Mouse (Mus musculus): ENCODE measurements around the gene Pcsk4. TPM values are rescaled to one million over a fixed set of nuclear protein-coding genes. Genes with fewer than 3 reads are reported as not detected.

Pcsk4 gene
- total RNA-seq, 2 experiments from 2014 or later, result not detected

DNA sequence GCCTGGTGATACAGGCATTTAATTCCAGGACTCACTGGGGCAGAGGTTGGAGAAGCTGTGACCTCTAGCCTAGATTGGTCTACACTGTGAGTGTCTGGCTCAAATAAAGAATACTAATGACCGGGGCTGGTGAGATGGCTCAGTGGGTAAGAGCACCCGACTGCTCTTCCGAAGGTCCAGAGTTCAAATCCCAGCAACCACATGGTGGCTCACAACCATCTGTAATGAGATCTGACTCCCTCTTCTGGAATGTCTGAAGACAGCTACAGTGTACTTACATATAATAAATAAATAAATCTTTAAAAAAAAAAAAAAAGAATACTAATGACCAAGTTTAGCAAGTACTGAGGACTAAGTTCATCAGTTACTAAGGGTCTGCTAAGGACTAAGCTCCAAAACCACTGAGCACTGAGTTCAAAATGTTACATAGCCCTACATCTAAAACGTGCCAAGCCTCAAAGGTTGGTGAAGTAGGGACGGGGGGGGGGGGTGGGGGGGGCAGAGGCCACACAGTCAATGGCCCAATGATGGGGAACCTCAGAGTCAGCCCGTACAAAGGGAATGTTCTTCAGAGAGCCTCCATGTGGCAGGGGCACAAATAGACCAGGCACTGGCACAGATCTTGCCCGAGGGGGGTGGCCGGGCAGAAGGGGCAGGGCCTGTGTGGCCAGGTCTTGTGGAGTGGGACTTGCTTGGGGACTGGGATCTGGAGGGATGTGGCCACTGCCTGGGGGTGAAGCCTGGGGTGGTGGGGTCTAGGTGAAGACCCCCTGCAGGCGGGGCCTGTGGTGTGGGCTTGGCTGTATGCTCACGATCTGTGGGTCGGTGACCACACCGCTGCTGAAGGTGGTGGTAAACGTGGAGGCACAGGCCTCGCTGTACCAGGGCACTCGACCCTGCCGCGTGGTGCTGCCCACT, 4.9 kb downstream of the Pcsk4 start:
- ATAC-seq (replicated peaks; ENCODE audit: low FRiP score, poor library complexity, severe bottlenecking), result no peak

DNA sequence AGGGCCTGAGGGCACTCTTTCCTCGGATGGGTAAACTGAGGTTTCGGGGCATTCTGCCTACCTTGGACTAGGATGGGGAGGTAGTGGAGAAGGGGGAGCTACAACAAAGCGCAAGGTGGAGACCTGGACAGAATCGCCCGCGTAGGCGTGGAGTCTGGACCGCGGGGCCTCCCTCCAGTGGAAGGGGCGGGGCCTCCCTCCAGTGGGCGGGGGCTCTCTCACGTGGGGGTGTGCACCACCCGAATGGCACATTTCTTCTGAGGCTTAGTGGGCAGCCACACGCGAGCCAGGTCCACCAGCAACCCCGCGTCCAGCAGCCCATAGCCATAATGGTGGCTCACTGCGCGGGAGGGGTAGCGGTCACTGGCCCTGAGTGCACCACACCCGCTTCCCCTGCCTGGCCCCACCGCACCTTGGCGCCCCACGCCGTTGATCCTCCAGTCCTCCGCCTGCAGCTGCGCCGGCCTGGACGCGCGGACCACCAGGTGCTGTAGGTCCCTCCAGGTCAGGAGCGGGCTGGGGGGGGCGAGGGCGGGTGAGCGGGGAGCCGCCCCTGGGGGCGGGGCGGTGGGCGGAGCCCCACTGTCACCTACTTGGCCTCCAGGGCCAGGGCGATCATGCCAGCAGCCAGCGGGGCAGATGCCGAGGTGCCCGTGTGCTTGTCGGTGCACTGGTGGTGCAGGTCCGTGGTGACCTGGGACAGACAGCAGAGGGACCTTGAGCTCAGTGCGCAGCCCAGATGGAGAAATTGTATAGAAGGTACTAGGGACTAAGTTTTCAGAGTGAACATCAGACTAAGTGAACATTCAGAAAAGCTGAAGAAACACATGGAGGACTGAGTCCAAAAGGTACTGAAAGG, 5.8 kb downstream of the Pcsk4 start:
- peak; percentile 63 for ATAC-seq (replicated peaks; ENCODE audit: low FRiP score, poor library complexity, severe bottlenecking)

DNA sequence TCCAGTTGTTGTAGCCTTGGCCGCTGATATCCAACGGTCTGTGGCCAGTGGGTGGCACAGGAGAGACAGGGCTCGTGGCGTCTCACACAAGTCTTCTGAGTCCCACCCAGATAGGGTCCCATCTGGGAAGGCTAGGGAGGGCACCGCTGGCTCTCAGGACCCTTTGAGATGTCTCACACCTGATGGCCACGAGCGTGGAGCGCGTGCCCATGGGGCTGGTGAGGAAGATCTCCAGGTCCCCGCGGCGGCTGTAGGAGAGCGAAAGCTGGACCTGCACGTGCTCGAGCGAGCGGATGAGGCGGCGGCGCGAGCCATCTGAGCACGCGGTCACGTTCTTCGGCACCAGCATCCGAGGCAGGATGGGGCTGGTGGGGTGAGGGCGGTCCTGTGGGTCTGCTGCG, 6.5 kb downstream of the Pcsk4 start:
- no peak for ATAC-seq (replicated peaks; ENCODE audit: low FRiP score, poor library complexity, severe bottlenecking)

DNA sequence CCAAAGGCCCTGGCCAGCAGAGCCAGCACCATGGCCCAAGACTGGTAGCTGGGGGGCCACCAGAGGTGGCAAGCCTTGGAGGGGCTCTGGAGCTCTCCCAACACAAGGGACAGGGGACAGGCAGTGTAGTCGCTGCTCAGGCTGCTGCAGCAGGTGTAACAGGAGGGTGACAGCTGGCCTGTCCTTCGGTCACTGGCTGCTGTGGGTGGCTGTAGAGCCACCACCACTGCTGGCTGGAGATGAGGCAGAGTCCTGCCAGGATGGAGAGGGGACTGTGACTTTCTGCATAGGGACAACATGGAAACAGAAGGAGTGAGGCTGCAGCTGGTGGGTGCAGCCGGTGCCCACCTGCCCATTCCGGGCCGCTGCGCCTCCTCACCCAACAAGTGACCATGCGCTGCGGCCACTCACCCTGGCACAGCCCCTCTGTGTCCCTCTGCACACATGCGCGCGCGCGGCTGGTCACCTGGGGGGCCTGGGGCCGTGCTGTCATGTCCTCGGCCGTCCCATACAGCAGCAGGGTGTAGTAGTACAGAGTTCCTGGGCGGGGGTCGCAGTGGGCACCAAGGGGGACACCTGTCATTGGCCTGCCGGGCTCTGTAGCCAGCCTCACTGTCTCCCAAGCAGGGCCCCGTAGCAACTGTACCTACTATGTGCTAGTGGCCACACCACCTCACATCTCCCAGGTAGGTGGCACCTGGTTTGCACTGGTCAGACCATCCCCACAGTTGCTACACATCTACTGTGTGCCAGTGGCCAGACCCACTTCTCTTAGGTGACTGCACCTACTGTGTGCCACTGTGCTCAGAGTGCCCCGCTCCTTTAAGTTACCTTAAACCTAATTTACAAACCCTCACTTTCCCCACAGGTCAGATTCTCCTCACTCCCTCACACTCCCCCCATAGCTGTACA, 7.4 kb downstream of the Pcsk4 start:
- no peak for ATAC-seq (replicated peaks; ENCODE audit: low FRiP score, poor library complexity, severe bottlenecking)

DNA sequence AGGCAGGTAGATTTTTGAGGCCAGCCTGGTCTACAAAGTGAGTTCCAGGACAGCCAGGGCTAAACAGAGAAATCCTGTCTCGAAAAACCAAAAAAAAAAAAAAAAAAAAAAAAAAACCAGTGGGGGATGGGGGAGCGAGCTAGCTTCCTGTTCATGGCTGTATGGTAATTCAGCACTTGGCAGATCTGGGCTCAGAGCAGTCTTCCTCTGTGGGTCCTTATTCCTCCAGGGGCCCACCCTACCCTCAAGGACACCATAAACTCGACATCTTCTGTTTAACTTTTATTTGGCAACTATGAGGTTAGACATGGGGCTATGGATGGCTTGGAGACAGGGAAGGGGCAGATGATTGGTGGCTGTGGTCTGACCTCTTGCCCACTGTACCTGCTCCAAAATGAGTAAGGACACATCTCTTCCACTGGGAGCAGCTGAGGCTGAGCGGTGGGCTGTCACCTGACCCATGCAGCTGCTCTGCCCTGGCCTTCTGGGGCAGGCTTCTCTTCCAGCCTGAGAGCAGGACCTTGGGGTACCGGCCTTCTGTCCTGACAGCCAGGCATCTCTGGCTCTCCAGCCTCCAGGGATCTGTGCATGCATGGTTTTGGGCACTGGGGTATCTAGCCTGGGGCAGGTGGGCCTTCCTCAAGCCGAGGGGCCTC, 8.2 kb downstream of the Pcsk4 start:
- ATAC-seq (replicated peaks; ENCODE audit: low FRiP score, poor library complexity, severe bottlenecking), result no peak

DNA sequence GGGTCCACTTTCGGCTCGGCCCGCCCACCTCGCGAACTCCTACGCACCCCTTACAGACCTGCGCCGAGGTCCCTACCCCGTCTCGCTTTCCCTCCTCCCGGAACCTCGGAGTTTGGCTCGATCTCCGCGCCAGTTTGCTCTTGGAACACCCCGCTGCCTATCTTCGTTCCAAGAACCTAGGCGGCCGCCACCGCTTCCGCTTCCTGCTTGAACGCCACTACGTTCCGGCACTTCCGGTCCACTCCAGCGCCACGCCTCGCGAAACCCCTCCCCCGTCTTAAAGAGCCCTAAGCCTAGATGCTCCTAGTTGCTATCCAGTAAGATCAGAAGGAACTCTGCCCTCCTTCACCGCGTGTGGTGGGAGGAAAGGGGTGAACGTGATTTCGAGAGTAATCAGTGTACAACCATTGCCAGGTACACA, 8.9 kb downstream of the Pcsk4 start, which contains the start of gene 2310011J03Rik:
Gene 2310011J03Rik (minus strand): TSS at position 198 of the 421 bp plus-strand sequence.
- ATAC-seq (replicated peaks; ENCODE audit: low FRiP score, poor library complexity, severe bottlenecking), result peak; percentile 82

DNA sequence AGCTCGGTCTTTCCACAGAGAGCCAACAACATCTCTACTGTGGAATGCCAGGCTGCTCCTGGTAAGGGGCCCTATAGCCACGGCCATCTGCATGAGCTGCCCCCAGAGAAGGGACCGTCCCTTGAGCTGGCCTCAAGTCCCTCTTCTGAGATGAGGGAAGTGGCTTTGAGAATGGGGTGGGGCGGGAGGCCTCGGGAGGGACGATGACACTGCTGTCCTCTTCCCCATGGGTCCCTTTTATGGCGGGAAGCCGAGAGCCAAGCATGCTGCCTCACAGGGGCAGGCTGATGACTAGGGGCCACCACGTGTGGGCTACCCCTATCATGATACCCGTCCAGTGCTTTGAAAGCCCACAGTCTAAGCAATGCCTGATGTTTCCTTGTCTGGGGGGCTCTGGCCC, 12.3 kb downstream of the Pcsk4 start:
- no peak for ATAC-seq (replicated peaks; ENCODE audit: low FRiP score, poor library complexity, severe bottlenecking)

DNA sequence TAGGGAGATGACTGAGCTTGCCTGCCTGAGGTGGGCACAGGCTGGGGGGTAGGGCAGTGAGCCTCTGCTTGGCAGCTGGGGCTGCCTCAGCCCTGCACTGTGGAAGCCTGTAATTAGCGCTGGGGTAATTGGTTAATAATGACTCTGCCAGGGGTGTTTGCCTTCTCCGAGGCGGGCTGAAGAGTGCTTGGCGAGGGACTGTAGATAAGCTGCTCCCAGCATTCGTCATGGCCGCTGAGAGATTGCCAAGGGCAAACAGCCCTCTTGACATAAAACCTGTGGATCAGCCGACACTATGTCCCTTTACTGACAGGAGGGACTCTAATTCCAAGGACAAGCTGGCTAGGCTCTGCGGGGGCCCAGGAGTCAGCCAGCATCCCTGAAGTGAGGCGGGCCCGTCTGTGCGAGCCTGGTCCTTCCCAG, 12.9 kb downstream of the Pcsk4 start:
- ATAC-seq (replicated peaks; ENCODE audit: low FRiP score, poor library complexity, severe bottlenecking), result no peak

DNA sequence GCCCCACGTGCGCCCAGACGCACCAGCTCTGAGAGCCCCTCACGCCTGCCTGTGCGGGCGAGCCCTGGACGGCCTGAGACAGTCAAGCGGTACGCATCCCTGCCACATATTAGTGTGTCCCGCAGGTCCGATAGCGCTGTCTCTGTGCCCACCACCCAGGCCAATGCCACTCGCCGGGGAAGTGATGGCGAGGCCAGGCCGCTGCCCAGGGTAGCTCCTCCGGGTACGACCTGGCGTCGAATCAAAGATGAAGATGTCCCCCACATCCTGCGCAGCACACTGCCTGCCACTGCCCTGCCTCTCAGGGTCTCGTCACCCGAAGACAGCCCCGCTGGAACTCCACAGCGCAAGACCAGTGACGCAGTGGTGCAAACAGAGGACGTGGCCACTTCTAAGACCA, 14.0 kb downstream of the Pcsk4 start:
- no peak for ATAC-seq (replicated peaks; ENCODE audit: low FRiP score, poor library complexity, severe bottlenecking)

DNA sequence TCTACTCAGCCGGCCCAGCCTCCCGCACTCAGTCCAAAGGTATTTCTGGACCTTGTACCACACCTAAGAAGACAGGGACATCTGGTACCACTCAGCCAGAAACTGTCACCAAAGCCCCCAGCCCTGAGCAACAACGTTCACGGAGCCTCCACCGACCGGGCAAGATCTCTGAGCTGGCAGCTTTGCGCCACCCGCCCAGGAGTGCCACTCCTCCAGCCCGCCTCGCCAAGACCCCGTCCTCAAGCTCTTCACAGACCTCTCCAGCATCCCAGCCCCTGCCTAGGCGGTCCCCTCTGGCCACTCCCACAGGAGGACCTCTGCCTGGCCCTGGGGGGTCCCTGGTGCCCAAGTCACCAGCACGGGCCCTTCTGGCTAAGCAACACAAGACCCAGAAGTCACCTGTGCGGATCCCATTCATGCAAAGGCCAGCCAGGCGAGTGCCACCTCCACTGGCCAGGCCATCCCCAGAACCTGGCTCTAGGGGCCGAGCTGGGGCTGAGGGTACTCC, 14.8 kb downstream of the Pcsk4 start:
- ATAC-seq (replicated peaks; ENCODE audit: low FRiP score, poor library complexity, severe bottlenecking), result no peak

DNA sequence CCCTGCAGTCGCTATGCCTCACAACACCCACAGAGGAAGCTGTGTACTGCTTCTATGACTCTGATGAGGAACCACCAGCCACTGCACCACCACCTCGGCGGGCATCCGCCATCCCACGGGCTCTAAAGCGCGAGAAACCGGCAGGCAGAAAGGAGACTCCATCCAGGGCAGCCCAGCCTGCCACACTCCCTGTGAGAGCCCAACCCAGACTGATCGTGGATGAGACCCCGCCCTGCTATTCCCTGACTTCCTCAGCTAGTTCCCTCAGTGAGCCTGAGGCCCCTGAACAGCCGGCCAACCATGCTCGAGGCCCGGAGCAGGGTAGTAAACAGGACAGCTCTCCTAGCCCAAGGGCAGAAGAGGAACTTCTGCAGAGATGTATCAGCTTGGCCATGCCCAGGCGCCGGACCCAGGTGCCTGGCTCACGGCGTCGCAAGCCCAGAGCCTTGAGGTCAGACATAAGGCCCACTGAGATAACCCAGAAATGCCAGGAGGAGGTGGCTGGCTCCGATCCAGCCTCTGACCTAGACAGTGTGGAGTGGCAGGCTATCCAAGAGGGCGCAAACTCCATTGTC, 15.6 kb downstream of the Pcsk4 start:
- ATAC-seq (replicated peaks; ENCODE audit: low FRiP score, poor library complexity, severe bottlenecking), result no peak

DNA sequence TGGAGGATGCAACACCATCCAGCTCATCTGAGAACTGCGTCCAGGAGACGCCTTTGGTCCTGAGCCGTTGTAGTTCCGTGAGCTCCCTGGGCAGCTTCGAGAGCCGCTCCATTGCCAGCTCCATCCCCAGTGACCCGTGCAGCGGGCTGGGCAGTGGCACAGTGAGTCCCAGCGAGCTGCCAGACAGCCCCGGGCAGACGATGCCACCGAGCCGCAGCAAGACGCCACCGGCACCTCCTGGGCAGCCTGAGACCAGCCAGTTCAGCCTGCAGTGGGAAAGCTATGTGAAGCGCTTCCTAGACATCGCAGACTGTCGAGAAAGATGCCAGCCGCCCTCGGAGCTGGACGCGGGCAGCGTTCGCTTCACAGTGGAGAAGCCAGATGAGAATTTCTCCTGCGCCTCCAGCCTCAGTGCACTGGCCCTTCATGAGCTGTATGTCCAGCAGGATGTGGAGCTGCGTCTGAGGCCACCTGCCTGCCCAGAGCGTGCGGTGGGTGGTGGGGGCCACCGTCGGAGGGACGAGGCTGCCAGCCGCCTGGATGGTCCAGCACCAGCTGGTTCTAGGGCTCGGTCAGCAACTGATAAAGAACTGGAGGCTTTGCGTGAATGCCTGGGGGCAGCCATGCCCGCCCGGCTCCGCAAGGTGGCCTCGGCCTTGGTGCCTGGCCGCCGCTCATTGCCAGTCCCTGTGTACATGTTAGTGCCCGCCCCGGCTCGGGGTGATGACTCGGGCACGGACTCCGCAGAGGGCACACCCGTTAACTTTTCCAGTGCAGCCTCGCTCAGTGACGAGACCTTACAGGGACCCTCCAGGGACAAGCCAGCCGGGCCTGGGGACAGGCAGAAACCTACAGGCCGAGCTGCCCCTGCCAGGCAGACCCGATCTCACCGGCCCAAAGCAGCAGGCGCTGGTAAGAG, 16.5 kb downstream of the Pcsk4 start:
- ATAC-seq (replicated peaks; ENCODE audit: low FRiP score, poor library complexity, severe bottlenecking), result no peak

DNA sequence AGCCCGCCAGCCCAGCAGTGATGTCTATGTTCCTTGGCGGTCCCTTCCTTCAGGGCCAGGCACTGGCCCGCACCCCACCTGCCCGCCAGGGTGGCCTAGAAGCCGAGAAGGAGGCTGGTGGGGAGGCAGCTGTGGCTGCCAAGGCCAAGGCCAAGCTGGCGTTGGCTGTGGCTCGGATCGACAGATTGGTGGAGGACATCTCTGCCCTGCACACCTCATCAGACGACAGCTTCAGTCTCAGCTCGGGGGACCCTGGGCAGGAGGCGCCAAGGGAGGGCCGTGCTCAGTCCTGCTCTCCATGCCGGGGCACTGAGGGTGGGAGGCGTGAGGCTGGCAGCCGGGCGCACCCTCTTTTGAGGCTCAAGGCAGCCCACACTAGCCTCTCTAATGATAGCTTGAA, 17.7 kb downstream of the Pcsk4 start:
- ATAC-seq (replicated peaks; ENCODE audit: low FRiP score, poor library complexity, severe bottlenecking), result no peak

DNA sequence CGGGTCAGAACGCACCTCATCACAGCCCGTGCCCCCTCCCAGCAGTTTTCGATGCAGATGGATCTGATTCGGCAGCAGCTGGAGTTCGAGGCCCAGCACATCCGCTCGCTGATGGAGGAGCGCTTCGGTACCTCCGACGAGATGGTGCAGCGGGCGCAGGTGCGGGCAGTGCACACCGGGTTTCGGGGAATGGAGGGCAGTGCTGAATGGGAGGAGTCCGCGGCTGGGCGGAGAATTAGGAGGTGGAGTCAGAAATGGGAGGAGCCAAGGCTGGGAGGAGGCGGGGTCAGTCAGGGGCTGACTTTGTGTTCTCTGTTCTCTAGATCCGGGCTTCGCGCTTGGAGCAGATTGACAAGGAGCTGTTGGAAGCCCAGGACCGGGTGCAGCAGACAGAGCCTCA, 24.4 kb downstream of the Pcsk4 start:
- peak; percentile 44; the same call in 1 of the 2 replicates for ATAC-seq (replicated peaks; ENCODE audit: low FRiP score, poor library complexity, severe bottlenecking)

DNA sequence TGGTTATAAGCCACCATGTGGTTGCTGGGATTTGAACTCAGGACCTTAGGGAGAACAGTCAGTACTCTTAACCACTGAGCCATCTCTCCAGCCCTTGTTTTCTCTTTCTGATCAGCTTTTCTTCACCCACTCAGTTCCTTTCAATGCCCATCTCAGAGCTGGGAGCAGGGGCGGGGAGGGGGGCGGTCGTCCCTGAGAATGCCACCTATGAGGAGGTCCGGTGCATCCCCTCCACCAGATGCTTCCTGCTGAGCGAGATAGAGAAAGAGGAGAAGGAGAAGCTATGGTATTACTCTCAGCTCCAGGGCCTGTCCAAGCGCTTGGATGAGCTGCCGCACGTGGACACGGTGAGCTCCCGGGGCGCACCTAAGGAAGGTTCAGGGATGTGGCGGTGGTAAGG, 24.8 kb downstream of the Pcsk4 start:
- ATAC-seq (replicated peaks; ENCODE audit: low FRiP score, poor library complexity, severe bottlenecking), result no peak

DNA sequence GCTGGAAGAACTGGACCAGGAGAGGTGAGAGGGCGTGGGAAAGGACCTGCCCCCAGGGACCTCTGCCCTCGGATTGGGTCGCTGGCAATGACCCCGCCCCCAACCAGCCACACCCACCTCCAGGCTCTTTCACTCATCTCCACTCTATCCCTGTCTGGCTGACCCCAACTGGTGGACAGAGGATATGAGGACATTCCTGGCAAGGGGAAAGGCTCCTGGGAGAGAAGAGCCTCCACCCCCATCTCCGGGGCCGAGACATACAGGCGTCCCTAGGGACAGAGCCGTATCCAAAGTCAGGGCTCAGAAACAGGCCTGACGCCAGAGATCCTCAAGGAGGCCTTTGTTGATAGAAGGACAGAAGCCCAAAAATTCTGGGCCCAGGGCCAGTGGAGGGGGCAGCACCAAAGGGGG, 26.8 kb downstream of the Pcsk4 start:
- no peak for ATAC-seq (replicated peaks; ENCODE audit: low FRiP score, poor library complexity, severe bottlenecking)

DNA sequence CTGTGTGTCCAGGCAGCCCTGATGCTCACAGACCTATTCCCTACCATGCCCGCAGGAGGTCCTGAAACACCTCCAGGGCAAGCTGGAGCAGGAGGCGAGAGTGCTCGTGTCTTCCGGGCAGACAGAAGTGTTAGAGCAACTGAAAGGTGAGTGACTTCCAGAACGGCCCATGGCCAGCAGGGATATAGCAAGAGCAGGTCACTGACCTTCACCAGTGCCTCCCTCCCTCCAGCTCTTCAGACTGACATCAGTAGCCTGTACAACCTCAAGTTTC, 27.3 kb downstream of the Pcsk4 start:
- no peak for ATAC-seq (replicated peaks; ENCODE audit: low FRiP score, poor library complexity, severe bottlenecking)

Data from erythroid progenitor cell, adult 5-6 weeks (primary cell).